Mouse (Mus musculus) heart, adult 9 months (tissue): ENCODE data around the gene Lingo4.

Experiments used
- DNase-seq, 2 experiments: peaks; one replicate each; pipeline ENCODE4 v3.0.0; 2022; ENCODE audit warnings: low spot score in 2 of 2

Lingo4 gene

DNA sequence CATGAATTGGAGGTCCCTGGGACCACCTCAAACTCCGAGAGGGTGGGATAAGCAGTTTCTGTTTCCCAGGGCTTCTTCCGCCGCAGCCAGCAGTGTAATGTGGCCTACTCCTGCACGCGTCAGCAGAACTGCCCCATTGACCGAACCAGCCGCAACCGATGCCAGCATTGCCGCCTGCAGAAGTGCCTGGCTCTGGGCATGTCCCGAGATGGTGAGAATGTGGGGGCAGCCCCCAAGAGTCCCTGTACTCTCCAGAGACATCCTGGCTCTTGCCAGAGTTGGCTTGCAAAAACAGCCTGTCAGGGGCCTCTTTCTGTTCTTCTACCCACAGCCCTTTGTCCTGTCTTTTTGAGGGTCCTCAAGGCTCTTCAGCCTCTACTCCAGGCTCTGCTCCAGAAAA is 10.9 kb upstream of the Lingo4 start:
- no peak for DNase-seq

DNA sequence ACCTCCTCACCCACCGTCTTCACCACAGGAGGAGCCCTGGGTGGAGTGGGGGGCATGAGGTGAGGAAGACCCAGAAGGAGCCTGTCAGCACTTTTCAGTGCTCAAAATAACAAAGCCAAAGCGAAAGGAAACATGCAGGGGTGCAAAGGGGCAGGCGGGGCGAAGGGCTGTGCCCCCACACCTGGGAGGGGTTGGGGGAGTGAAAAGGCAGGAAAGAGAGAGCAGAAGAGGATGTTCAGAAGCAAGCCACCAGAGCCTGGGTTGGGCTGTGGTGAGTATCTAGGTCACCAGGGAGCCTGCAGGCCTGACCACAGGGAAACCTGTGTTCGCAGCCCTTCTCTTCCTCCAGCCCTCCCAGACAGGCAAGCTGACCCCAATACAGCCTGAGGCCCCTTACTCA is 10.3 kb upstream of the Lingo4 start:
- no peak for DNase-seq

DNA sequence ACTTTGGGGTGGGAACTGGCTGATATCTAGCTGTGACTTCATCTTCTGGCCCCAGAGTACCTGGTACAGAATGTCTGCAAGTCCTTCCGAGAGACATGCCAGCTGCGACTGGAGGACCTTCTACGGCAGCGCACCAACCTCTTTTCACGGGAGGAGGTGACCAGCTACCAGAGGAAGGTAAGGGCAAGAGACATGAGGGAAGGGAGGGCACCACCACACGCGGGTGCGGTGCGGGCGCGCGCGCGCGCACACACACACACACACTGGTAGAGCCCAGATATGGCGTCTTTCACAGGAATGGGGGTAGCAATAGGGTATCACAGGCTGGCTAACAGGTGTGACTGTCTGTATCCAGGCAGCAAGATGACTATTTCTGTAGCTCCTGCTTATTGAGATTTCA is 8.9 kb upstream of the Lingo4 start:
- DNase-seq, result no peak

DNA sequence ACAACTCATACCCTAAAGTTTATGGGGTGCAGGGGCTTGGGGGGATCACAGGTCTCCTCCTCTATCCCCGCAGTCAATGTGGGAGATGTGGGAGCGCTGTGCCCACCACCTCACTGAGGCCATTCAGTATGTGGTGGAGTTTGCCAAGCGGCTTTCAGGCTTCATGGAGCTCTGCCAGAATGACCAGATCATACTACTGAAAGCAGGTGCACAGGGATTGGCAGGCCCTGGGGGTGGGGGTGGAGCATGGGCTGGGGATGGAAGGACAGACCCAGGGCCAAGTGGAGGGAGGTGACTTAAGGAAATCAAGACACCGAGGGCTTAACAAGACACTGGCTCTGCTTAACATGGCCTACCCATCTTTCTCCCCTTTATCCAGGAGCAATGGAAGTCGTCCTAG is 7.3 kb upstream of the Lingo4 start:
- DNase-seq, result no peak

DNA sequence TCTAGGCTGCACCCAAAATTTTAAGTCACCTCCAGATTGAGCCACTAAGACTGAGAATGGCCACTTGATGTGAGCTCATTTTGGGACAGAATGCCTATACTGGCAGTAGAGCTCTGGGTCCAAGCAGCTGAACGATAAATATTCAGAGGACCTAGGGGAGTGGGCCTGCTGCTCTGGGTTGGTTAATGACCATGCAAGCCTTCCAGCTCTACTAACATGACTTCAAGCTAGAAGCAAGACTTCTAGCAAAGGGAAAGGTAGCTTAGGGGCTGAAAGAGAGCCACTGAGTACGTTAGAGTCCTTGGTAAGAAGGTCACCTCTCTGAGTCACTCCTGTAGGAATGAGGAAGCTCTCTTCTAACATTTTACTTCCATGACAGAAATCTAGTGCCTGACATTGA is 6.2 kb upstream of the Lingo4 start:
- no peak for DNase-seq

DNA sequence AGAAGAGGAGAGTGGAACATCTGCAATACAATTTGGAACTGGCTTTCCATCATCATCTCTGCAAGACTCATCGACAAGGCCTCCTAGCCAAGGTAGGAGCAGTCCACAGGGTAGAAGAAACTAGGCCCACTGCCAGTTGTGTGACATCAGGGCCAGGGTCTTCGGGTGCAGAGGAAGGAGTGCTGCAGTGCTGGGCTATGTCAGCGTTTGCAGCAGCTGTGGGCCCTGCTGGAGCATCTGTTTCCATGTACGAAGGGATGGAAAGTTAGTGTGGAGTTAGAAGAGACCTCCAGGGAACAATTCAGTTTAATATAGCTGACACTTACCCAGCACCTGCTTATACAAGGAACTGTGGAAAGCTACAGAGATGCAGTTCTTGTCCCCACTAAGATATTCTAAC is 5.3 kb upstream of the Lingo4 start:
- DNase-seq, result no peak

DNA sequence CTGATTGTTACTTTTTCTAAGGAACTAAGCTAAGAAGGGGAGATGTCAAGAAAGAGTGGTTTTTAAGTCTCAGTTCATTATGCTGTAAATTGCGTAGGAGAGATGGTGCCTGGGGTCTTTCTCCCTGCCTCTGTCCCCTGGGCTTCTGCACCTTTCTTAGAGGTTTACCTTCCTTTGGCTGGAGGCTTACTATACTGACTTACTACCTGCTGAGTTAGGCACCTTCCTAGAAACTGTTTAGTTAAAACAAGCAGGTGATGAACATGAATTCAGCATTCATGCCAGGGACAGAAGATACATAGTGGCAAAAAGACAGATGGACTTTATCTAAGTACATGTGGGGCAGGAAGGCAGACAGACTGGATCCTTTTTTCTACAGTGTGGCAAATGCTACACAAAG is 2.0 kb upstream of the Lingo4 start:
- DNase-seq, result no peak

DNA sequence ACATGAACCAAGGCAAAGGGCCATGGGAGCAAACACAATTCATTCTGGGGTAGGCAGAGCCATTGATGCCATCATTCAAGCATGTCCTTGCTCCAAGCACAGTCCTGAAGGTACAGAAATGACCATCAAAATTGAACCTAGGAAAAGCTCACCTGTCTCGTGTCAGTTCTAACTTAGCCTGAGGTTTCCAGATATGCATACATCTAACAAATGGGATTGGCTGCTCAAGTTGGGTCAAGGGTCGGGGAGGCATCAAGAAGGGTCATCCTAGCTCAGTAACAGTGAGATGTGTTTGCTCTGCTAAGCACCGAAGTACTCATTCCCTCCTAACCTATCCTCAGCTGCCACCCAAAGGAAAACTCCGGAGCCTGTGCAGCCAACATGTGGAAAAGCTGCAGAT is 1.5 kb upstream of the Lingo4 start:
- no peak for DNase-seq

DNA sequence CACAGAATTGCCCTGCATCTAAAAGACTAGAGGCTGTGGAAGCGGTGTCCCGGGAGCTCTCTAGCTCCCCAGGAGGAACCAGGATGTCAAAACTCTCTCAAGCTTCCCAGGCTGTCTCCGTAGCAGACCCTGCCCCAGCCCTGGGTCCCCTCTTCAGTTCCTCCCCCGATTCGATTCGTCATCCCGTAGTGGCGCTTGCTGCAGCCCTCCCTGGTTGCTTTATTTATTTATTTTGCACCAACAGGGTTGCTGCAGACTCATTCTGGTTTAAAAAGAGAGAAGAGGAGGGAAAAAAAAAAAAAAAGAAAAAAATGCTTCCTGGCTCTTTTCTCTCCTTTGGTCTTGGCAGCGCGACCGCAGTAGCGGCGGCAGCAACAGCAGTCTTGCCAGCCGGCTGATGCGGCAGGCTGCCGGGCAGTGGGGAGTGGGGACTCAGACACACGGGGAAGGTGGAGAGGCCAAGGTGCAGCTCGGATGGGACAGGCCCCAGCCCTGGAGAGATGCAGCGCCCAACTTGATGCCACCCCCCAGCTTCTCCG is 695 bp downstream of the Lingo4 start:
- DNase-seq, result no peak

DNA sequence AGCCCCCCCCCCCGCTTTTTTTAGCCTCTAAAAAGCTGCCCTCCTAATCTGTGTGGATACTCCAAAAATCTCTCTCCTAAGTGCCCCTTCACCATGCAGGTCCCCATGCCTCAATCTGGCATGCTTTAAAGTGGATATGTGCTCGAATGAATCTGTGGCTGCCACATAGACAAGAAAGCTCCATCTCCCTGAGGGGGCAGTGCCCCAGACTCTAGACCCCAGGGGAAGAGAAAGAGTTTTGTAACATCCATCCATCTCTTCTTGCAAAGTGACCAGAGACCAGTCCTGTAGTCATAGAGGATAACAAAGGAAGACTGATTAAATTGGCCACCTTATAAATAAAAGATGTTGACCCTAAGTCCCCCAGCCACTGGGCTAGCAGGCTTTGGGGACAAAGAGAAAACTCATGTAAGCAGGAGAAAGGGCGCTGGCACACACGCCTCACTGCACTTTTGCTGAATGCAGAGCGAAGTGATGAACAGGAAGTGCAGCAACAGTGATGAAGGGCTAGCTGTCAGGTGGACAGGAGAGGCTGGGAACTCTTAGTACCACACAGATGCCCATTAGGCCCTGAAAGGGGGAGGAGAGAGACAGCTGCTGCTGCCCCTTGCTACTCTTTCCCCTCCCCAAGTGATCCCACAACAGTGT is 1.5 kb downstream of the Lingo4 start:
- DNase-seq, result no peak

DNA sequence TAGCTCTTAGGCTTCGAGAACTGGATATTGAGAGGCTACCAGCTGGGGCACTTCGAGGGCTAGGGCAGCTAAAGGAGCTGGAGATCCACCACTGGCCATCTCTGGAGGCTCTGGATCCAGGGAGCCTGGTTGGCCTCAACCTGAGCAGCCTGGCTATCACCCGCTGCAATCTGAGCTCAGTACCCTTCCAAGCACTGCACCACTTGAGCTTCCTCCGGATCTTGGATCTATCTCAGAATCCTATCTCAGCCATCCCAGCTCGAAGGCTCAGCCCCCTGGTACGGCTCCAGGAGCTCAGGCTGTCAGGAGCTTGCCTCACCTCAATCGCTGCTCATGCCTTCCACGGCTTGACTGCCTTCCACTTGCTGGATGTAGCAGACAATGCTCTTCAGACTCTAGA is 4.1 kb downstream of the Lingo4 start:
- no peak for DNase-seq

DNA sequence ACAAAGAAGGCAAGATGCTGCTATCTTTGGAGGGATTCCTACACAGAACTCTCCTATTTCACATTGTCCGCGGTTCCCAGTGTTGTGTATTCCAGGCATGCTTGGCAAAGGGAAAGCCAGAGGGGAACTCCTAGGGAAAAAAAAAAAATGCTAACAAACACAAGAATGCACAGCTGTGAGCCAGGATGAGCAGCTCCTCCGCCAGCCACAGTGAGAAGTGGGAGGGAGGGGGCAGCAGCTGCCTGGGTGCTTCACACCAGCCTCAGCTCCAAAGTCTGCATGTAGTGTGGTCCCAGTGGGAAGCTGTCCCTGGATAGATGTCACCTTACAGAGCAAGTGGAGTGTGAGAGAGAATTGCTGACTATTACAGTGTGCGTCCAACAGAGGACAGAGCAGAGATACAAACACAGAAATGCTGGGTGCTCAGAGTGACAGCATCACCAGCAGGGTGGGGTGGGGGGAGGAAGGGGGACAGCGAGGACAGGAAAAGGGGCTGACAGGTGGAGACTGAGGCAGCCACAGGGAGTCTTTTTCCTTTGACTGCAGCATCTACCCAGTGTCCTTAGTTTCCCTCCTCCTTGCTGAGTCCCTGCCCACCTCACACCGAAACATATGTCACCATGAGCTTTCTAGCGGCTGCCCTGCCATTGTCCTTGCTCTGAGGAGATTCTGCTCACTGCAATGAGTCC is 6.2 kb downstream of the Lingo4 start:
- DNase-seq, result no peak

DNA sequence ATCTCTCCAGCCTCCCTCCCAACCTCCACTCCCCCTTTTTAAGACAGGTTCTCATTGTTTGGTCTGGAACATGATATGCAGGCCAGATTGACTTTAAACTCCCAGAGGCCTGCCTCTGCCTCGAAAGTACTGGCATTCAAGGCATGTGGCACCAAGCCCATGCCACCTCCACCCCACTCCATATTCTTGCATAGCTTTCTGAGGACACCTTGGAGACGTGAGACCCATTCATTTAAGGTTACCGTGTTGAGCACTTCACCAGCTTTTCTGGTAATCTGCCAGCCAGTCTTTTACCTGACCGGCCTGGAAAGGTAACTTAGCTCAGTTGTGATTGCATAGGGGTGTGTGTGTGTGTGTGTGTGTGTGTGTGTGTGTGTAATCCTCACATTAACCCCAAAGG is 7.2 kb downstream of the Lingo4 start:
- DNase-seq, result no peak

DNA sequence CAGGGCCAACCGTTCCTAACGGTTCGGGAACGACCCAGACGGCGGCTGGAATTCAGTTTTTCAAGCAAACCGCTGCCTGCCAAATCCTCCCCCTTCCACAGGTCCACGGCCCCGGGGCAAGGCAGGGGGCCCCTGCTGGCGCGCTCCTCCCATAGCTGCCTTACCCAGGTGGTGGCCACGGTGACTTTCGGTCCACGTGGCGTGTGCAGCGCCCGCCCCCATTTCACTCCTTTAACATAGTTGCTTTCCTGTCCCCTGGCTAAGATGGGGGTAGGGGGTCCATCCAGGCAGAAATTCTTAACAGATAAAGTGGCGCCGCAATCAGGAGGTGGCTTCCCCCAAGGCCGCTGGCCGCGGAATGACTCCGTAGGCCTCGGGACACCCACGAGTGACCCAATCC is 14.2 kb downstream of the Lingo4 start:
- no peak for DNase-seq

DNA sequence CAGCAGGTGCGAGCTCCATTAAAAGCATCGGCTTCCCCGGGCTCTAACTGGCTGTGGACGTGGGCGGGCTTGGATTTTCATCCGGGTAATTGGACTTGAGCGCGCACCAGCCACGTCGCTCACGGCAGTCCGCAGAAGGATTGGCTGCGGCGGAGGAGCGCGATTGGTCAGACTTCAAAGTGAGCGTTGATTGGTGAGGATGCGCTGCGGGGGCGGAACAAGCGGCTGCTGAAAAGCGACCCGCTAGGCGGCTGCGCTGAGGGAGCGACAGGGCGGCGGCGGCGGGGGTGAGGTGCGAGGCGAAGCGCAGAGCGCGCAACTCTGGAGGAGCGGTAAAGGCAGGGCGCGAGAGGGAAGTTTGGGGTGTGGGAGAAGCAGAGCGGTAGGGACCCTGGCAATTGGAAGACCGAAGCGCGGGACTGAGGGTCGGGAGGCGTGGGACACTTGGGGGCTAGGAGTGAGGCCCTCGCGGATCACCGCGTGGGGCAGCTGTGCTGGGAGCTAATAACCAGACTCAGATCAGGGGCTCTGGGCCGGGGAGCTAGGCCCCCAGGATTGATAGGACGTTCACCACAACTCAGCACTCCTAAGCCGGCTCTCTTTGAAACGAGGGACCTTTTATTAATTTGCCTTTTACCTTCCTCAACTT is 14.8 kb downstream of the Lingo4 start, which contains the start of gene Tdrkh:
Tdrkh (plus strand) TSS at position 243 of the 649 bp plus-strand sequence.
- peak; percentile 92 to 94 for DNase-seq

DNA sequence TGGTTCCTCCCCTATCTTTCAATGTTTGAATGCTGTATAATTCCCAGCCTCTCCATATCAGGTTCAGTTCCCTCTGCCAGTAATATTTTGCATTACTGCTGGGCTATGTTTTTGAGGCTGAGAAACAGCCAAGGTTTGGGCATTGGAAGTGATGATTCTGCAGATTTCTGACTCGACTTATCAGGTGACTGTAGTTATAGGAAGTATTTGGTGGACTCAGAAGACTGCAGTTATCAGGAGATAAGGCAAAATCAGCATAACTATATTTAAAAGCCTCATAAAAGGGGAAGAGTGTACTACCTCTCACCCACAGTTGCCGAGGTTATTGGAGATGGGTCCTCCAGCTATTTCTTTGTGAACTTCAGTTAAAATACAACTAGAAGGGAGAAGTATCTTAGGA is 32.7 kb downstream of the Lingo4 start:
- DNase-seq, result no peak

DNA sequence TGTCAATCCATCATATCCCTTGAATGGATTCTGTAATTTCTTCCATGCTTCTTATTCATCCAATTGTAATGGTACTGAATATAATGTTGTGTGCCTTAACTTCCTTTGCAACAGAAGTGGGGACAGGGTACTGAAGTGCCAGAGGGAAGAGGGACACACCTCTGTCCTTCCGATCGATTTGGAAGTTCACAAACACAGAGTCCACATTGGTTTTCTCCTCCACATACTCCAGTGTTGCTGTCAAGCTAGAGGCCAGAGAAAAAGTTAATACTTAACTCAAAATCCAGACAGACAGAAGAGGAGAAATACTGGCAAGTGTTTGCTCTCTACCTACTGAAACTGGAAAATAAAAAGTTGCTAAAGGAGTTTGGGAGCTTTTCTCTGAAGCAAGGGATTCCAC is 36.0 kb downstream of the Lingo4 start:
- no peak for DNase-seq

DNA sequence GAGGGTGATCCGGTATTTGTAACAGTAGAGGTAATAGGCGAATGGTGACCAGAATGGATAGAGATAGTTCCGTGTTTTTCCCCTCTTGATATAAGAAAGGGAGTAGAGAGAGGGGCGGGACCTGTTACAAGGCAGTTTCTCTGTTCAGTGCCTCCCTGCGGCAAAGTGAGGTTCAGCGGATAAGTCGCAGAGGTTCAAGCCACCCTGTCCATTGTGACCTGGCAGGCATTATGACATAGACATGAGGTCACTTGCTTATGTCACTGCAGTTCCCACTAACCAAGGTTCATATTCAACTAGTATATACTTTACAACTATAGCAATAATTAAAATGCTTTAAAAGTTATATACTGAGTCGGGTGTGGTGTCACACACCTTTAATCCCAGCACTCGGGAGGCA is 38.1 kb downstream of the Lingo4 start:
- no peak for DNase-seq

DNA sequence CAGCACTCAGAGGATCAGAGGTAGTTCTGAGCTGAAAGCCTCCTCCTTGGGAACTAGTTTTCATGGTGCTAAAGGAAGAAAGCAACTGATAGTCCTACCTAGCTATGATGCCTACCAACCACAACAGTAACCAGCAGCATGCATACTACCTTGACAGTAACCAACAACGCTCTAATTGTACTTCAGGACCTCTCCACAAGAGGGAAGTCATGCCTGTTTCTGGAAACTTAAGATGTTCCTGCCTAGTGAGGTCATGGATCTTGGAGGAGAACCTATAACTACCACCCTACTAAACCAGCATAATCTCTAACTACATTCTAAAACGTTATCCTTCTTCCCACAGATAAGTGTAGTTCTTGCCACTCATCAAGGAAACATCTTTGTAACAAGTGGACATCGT is 42.9 kb downstream of the Lingo4 start:
- DNase-seq, result no peak

DNA sequence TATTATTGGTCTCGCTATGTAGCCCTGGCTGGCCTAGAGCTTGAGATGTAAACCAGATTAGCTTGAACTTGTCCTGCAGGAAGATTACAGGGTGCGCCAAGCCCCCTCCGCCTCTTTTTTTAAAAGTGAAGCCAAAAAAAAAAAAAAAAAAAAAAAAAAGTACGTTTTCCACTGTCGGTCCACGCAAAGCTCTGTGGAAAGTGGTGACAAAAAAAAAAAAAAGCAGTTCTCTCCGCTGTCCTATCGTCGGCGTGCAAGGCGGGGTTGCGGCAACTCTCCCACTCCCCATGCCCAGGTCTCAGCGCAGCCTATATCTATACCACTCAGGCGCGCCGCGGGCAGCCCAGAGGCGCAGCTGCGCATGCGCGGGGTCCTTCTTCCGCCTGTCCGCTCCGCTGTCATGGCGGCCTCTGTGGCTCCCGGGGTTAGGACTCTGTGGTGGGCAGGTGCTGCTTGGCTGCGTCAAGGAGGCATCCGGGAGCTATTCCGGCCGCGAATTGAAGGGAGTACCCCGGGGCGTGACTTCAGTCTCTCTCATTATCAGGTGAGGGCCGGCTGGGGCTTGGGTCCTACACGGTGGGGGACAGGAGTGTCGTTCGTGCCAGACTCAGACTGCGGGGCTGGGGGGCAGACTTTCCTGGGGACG is 44.8 kb downstream of the Lingo4 start, which contains the start of gene Mrpl9:
Mrpl9 (plus strand) TSS at position 368 of the 646 bp plus-strand sequence.
- peak; percentile 92 for DNase-seq

DNA sequence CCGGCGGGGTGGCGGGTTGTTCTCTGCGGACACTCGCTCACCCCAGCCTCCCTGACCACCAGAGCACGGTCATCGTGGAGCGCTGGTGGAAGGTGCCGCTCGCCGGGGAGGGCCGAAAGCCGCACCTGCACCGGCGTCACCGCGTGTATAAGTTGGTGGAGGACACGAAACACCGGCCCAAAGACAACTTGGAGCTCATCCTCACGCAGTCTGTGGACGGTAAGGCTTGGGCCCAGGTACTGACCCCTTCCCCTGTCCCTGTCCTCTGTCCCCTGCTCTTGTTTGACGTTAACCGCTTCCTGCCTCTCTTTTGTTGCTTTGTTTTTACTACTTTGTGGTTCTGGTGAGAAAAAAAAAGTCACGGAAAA is 45.3 kb downstream of the Lingo4 start, which contains the start of gene Oaz3:
Oaz3 (minus strand) TSS at position 319 of the 368 bp plus-strand sequence.
- no peak for DNase-seq

DNA sequence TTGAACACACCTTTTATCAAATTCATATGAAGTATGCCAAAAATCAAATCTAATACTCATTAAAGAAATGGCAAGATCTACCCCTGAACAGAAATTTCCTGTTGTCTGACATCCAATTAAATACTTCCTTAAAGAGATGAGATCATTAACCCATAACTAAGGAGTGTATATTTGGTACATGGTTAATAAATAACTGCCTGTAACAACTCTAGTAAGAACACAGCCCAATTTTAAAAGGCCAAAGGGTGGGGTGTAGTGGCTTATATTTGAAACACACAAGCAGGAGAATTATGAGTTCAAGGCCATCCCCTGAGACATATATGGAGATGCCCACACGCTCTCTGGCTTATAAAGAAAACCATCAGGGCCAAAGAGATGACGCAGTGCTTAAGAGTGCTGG is 51.1 kb downstream of the Lingo4 start:
- no peak for DNase-seq
